Mouse (Mus musculus): ENCODE results near the gene Bax. TPM values are rescaled to one million over a fixed set of nuclear protein-coding genes. Genes with fewer than 3 reads are reported as not detected.

The Bax gene
- polyA plus RNA-seq, 1 experiment: 249 TPM

DNA sequence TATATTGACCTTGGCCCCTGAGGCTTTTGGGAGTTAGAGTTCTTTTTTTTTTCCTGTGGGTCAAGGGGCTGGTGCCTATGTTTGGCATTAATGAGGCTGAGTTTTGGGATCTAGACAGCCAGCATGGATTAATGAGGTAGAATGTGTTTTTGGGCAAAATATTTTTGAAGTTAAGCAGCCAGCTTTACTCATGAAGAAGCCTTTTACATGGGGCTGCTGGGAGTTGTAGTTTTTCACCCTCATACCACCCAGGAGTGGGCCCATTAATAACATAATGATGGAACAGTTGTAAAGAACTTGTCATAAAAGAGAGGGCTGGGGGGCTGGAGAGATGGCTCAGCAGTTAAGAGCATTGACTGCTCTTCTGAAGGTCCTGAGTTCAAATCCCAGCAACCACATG is 20.1 kb downstream of the Bax start:
- H3K36me3 ChIP-seq (ENCODE audit: control insufficient read depth, insufficient read depth): peaks cover 60% of the 10 kb centered on the region

DNA sequence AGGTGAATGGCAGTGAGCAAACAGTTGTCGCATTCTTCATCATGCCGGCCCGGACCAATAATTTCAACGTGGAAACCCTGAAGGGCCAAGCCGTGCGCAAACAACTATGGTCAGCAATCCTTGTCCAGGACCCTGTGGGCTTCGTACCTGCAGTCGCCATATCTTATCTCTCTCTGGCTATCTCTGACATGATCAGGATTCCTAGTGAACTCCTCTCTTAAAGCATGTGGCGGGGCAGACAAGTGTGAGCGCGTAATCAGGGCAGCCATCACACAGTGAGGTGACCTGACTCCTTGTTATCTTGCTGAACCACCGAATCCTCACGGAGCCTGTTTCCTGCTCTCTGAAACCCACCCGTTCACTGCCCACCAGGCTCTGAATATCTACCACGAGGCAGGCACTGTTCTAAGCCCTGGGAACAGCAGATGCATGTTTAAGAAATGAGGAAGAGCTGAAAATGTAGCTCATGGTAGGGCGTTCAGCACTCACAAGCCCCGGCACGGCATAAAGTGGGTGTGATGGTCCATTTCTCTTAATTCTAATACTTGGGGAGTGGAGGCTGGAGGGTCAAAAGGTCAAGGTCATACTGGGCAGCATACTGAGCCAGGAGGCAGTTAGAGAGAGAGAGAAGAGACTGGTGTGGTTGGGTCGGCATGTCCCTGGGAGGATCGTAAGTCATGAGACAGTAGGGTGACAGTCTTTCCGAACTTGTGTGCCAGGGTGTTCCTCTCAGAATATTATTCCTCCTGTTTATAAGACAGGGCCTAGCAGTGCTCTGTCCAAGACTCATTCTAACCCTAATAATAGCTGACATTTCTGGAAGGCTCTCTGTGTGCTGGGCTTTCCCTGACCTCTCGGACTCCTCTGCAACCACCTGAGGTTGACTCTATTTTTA is 22.9 kb downstream of the Bax start:
- Histone ChIP-seq H3K4me2 (ENCODE audit: low read depth) (no peak overlapping the region), H3K4me3 (no peak overlapping the region), H3K27me3 (ENCODE audit: control insufficient read depth, insufficient read depth, insufficient read length) (no peaks in the 10 kb centered on the region), H3K79me2 (ENCODE audit: control insufficient read depth, insufficient read depth) (no peaks in the 10 kb centered on the region), H3K36me3 (ENCODE audit: control insufficient read depth, insufficient read depth) (peaks cover 62% of the 10 kb centered on the region), H3ac (ENCODE audit: control insufficient read depth, insufficient read length) (no peak overlapping the region)
- no peak for TF ChIP-seq MYOG (IDR thresholded peaks at IDR 0.05; ENCODE audit: control insufficient read depth in 1 of 3, insufficient read depth in 1 of 3, insufficient read length in 2 of 3, low read depth in 2 of 3)
- no peak for TF ChIP-seq MYOD1 (IDR thresholded peaks at IDR 0.05; ENCODE audit: control insufficient read depth in 1 of 3, insufficient read length in 2 of 3, low read depth in 2 of 3)
- no peak for TF ChIP-seq TCF12 (IDR thresholded peaks at IDR 0.05; ENCODE audit: insufficient read depth, poor library complexity, severe bottlenecking)
- TF ChIP-seq SRF (IDR thresholded peaks at IDR 0.05; ENCODE audit: control insufficient read depth, insufficient read length, low read depth): no peak
- no peak for TF ChIP-seq USF1 (IDR thresholded peaks at IDR 0.05; ENCODE audit: low read depth)
- TF ChIP-seq CEBPB (IDR thresholded peaks at IDR 0.05; ENCODE audit: insufficient read depth, poor library complexity, severe bottlenecking): no peak

More for the DNA sequence above, 20.1 kb downstream of the Bax start:
- Histone ChIP-seq H3K79me2 (ENCODE audit: control insufficient read depth, insufficient read depth) (no peaks in the 10 kb centered on the region), H3ac (ENCODE audit: control insufficient read depth, insufficient read length) (no peak overlapping the region), H3K4me2 (ENCODE audit: low read depth) (no peak overlapping the region), H3K27me3 (ENCODE audit: control insufficient read depth, insufficient read depth, insufficient read length) (no peaks in the 10 kb centered on the region), H3K4me3 (no peak overlapping the region)
- TF ChIP-seq E2F4 (IDR thresholded peaks at IDR 0.05; ENCODE audit: insufficient read depth) (no peak), TCF3 (IDR thresholded peaks at IDR 0.05; ENCODE audit: insufficient read length, low read depth) (no peak)

DNA sequence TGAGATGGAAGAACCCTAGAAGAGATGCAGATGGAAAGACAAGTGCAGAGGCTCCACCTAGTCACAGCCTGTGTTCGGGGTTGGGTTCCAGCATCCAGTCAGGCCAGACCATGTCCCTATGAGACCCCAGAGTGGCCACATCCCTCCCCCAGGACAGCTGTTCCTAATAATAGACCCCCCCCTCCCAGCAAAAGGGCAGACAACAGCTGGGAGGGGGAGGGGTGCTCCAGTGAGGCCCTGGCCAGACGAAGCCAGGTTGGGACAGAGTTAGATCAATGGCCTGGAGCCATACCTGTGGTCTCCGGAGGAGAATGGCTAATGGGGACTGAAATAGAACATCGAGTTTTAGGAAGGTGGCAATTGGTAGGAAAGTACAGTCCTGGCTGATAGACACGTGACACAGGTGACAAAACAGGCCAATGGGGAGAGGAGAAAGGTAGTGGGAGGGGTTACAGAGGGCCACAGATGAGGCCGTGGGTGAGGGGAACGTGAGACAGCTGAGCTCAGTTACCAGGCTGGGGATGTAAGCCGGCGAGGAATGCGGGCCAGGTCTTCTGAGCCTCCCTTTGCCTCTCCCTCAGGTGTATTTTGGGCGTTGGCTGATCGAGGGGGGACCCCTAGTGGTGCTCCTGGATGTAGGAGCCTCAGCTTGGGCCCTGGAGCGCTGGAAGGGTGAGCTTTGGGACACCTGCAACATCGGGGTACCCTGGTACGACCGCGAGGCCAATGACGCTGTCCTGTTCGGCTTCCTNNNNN is 29.0 kb downstream of the Bax start, which contains the start of gene Ruvbl2:
Gene Ruvbl2, minus strand, starts transcription at position 576 of the 756 bp plus-strand sequence.
- peaks cover 31% of the 10 kb centered on the region for H3K36me3 ChIP-seq (ENCODE audit: control insufficient read depth, insufficient read depth)
- H3K4me3 ChIP-seq: peak within 1 kb of the TSS; percentile 92
- peaks cover 42% of the 10 kb centered on the region for H3K79me2 ChIP-seq (ENCODE audit: control insufficient read depth, insufficient read depth)
- no peak within 1 kb of the TSS for H3ac ChIP-seq (ENCODE audit: control insufficient read depth, insufficient read length)
- no peaks in the 10 kb centered on the region for H3K27me3 ChIP-seq (ENCODE audit: control insufficient read depth, insufficient read depth, insufficient read length)
- peak within 1 kb of the TSS; percentile 96 for H3K4me2 ChIP-seq (ENCODE audit: low read depth)
- no peak for TF ChIP-seq E2F4 (IDR thresholded peaks at IDR 0.05; ENCODE audit: insufficient read depth)
- no peak for TF ChIP-seq SRF (IDR thresholded peaks at IDR 0.05; ENCODE audit: control insufficient read depth, insufficient read length, low read depth)
- TF ChIP-seq CEBPB (IDR thresholded peaks at IDR 0.05; ENCODE audit: insufficient read depth, poor library complexity, severe bottlenecking): no peak
- peak; percentile 79 to 97 (median 94) for TF ChIP-seq MYOG (IDR thresholded peaks at IDR 0.05; ENCODE audit: control insufficient read depth in 1 of 3, insufficient read depth in 1 of 3, insufficient read length in 2 of 3, low read depth in 2 of 3)
- TF ChIP-seq TCF12 (IDR thresholded peaks at IDR 0.05; ENCODE audit: insufficient read depth, poor library complexity, severe bottlenecking): peak; percentile 87
- TF ChIP-seq MYOD1 (IDR thresholded peaks at IDR 0.05; ENCODE audit: control insufficient read depth in 1 of 3, insufficient read length in 2 of 3, low read depth in 2 of 3): peak; percentile 80 to 96 (median 93)
- TF ChIP-seq TCF3 (IDR thresholded peaks at IDR 0.05; ENCODE audit: insufficient read length, low read depth): peak; percentile 42
- TF ChIP-seq REST (IDR thresholded peaks at IDR 0.05; ENCODE audit: insufficient read depth, insufficient read length): no peak
- peak; percentile 10 for TF ChIP-seq USF1 (IDR thresholded peaks at IDR 0.05; ENCODE audit: low read depth)
- TF ChIP-seq MAX (IDR thresholded peaks at IDR 0.05; ENCODE audit: low read depth): no peak
- peak; percentile 33 for TF ChIP-seq POLR2A (IDR thresholded peaks at IDR 0.05; ENCODE audit: insufficient read length, low read depth)
- peak; percentile 74 for TF ChIP-seq POLR2AphosphoS2 (IDR thresholded peaks at IDR 0.05; ENCODE audit: insufficient read length, low read depth)

DNA sequence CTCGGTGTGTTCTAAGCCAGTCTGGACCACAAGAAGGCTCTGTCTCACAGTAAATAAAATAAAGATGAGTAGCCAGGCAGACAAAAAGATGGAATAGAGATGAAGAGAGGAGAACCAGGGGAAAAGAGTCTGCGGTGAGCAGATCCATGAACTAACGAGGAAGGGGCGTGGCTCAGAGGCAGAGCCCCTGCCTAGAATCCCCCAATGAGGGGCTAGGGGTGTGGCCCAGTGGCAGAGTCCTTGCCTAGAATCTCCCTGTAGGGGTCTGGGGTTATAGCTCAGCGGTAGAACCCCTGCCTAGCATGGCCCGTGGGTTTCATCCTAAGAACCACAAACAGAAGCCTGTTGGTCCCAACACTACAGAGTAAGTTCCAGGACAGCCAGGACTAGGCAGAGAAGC is 29.7 kb downstream of the Bax start:
- TF ChIP-seq REST (IDR thresholded peaks at IDR 0.05; ENCODE audit: insufficient read depth, insufficient read length) (no peak), TCF12 (IDR thresholded peaks at IDR 0.05; ENCODE audit: insufficient read depth, poor library complexity, severe bottlenecking) (no peak), USF1 (IDR thresholded peaks at IDR 0.05; ENCODE audit: low read depth) (no peak), CEBPB (IDR thresholded peaks at IDR 0.05; ENCODE audit: insufficient read depth, poor library complexity, severe bottlenecking) (no peak), E2F4 (IDR thresholded peaks at IDR 0.05; ENCODE audit: insufficient read depth) (no peak), MYOD1 (IDR thresholded peaks at IDR 0.05; ENCODE audit: control insufficient read depth in 1 of 3, insufficient read length in 2 of 3, low read depth in 2 of 3) (no peak), SRF (IDR thresholded peaks at IDR 0.05; ENCODE audit: control insufficient read depth, insufficient read length, low read depth) (no peak), MAX (IDR thresholded peaks at IDR 0.05; ENCODE audit: low read depth) (no peak), POLR2AphosphoS2 (IDR thresholded peaks at IDR 0.05; ENCODE audit: insufficient read length, low read depth) (no peak), POLR2A (IDR thresholded peaks at IDR 0.05; ENCODE audit: insufficient read length, low read depth) (no peak), MYOG (IDR thresholded peaks at IDR 0.05; ENCODE audit: control insufficient read depth in 1 of 3, insufficient read depth in 1 of 3, insufficient read length in 2 of 3, low read depth in 2 of 3) (no peak), TCF3 (IDR thresholded peaks at IDR 0.05; ENCODE audit: insufficient read length, low read depth) (no peak)
- Histone ChIP-seq H3K4me2 (ENCODE audit: low read depth) (peak overlapping the region; percentile 96), H3K79me2 (ENCODE audit: control insufficient read depth, insufficient read depth) (peaks cover 49% of the 10 kb centered on the region), H3K27me3 (ENCODE audit: control insufficient read depth, insufficient read depth, insufficient read length) (no peaks in the 10 kb centered on the region), H3K4me3 (peak overlapping the region; percentile 92), H3K36me3 (ENCODE audit: control insufficient read depth, insufficient read depth) (peaks cover 26% of the 10 kb centered on the region), H3ac (ENCODE audit: control insufficient read depth, insufficient read length) (no peak overlapping the region)
